Mouse (Mus musculus): ENCODE measurements at regions not wholly inside any gene's neighbourhood (a gene's known extent, or its start where the extent isn't known, plus 50 kb on each side); places are given as distances from the start of the nearest gene placed in this dataset.

DNA sequence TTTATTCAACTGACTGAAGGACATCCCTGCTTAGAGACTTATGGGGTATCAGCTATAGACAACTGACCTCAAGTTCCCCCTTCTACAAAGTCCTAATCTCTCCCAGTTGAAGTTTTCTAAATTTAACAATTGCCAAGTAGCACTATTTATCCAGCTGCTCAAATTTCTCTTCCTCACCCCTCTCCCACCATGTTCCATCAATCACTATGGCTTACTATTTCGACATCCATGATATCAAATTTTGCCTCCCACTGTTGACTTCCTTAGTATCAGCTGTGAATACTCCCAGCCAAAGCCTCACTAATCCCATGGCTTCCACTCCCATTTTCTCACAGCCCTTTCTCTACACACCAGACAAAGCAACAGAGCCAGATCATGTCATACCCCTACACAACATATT lies 170.7 kb upstream of the Fmr1 start:
- Histone ChIP-seq H3K27ac (ENCODE audit: low read length) (no peak overlapping the region), H3K36me3 (ENCODE audit: insufficient read depth, low read length) (no peaks in the 10 kb centered on the region), H3K4me2 (replicated peaks; ENCODE audit: low read depth, low read length) (no peak overlapping the region), H3K9ac (replicated peaks; ENCODE audit: low read depth) (no peak overlapping the region), H3K4me1 (ENCODE audit: insufficient read depth, low read depth, low read length) (no peaks in the 10 kb centered on the region), H3K9me3 (ENCODE audit: low read length) (no peaks in the 10 kb centered on the region), H3K4me3 (ENCODE audit: low read depth, low read length) (no peak overlapping the region), H3K27me3 (replicated peaks; ENCODE audit: insufficient read depth, low read length) (no peaks in the 10 kb centered on the region)
- WGBS = 35% methylated on average over 1 of the region's 1 CpGs
- TF ChIP-seq CTCF (IDR thresholded peaks at IDR 0.05) (no peak), EP300 (IDR thresholded peaks at IDR 0.05) (no peak)
- ATAC-seq (no peak), DNase-seq (ENCODE audit: low spot score) (no peak)

DNA sequence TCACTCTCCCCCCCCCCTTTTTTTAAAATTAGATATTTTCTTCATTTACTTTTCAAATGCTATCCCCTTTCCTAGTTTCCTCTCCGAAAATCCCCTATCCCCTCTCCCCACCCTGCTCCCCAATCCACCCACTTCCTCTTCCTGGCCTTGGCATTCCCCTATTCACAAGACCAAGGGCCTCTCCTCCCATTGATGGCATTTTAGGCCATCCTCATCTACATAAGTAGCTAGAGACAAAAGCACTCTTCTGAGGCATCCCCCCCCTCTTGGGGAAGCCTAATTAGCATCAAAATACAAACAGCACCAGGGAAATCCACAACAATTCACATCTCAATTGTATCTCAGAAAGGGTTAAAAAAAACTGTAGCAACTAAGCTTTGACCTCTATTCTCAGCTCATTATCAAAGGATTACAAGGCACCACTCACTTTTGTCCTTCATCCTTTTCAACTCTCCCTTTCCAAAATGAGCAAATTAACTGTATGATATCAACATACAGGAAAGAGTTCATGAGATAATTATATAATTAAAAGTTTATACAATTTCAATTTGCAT lies 166.1 kb upstream of the Fmr1 start:
- no peaks in the 10 kb centered on the region for H3K9me3 ChIP-seq (ENCODE audit: low read length)
- no peak for DNase-seq (ENCODE audit: low spot score)
- H3K4me3 ChIP-seq (ENCODE audit: low read depth, low read length) = no peak overlapping the region
- no peak overlapping the region for H3K4me2 ChIP-seq (replicated peaks; ENCODE audit: low read depth, low read length)
- no peaks in the 10 kb centered on the region for H3K4me1 ChIP-seq (ENCODE audit: insufficient read depth, low read depth, low read length)
- no peak for ATAC-seq
- H3K27ac ChIP-seq (ENCODE audit: low read length) = no peak overlapping the region
- WGBS = 35% methylated on average over 1 of the region's 1 CpGs
- H3K36me3 ChIP-seq (ENCODE audit: insufficient read depth, low read length) = no peaks in the 10 kb centered on the region
- TF ChIP-seq CTCF (IDR thresholded peaks at IDR 0.05) (no peak), EP300 (IDR thresholded peaks at IDR 0.05) (no peak)
- no peak overlapping the region for H3K9ac ChIP-seq (replicated peaks; ENCODE audit: low read depth)
- no peaks in the 10 kb centered on the region for H3K27me3 ChIP-seq (replicated peaks; ENCODE audit: insufficient read depth, low read length)

DNA sequence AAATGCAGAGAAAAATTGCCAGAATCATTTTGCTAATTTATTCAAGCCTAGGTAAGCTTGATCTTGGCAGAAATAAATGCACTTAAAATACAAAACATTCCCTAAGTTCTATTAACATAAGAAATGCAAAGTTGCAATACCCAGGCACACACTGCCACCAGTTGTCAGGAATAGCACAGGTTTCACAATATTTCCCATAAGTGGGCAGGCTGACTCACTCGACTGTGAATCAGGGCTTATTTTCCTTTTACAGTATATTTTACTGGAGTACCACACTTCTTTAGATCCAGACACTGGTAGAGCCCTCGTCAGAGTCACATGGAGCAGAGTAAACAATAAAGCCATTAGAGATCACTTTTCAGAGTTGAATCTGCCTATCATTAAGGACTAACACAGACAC lies 131.8 kb upstream of the Fmr1 start:
- ATAC-seq = no peak
- no peaks in the 10 kb centered on the region for H3K9me3 ChIP-seq (ENCODE audit: low read length)
- H3K4me2 ChIP-seq (replicated peaks; ENCODE audit: low read depth, low read length) = no peak overlapping the region
- H3K27ac ChIP-seq (ENCODE audit: low read length) = no peak overlapping the region
- H3K4me1 ChIP-seq (ENCODE audit: insufficient read depth, low read depth, low read length) = no peaks in the 10 kb centered on the region
- TF ChIP-seq EP300 (IDR thresholded peaks at IDR 0.05) (no peak), CTCF (IDR thresholded peaks at IDR 0.05) (no peak)
- no peak overlapping the region for H3K4me3 ChIP-seq (ENCODE audit: low read depth, low read length)
- no peak overlapping the region for H3K9ac ChIP-seq (replicated peaks; ENCODE audit: low read depth)
- peak; percentile 5 for DNase-seq (ENCODE audit: low spot score)
- H3K27me3 ChIP-seq (replicated peaks; ENCODE audit: insufficient read depth, low read length) = no peaks in the 10 kb centered on the region
- WGBS = 38% methylated on average over 2 of the region's 2 CpGs
- H3K36me3 ChIP-seq (ENCODE audit: insufficient read depth, low read length) = no peaks in the 10 kb centered on the region

DNA sequence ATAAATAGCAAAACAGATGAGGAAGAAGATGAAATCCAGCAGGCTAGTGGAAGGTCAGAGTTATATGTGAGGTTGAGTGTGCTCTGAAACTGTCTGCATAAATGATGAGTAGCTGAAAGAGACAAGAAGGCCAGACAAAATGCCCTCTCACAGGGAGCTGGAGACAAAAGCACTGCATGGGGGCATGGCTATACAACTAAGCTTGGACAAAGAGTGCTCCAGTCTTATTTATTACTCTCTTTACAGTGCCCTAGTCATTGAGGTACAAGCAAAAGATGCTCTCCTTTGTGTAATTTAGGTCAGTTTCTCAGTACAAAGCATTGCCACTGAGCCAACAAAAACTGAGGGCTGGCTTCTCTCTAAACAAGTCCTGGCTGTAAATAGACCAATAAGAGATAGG lies 124.3 kb upstream of the Fmr1 start:
- no peak for TF ChIP-seq EP300 (IDR thresholded peaks at IDR 0.05)
- TF ChIP-seq CTCF (IDR thresholded peaks at IDR 0.05) = no peak
- H3K36me3 ChIP-seq (ENCODE audit: insufficient read depth, low read length) = no peaks in the 10 kb centered on the region
- H3K9ac ChIP-seq (replicated peaks; ENCODE audit: low read depth) = no peak overlapping the region
- no peaks in the 10 kb centered on the region for H3K27me3 ChIP-seq (replicated peaks; ENCODE audit: insufficient read depth, low read length)
- ATAC-seq = no peak
- H3K4me2 ChIP-seq (replicated peaks; ENCODE audit: low read depth, low read length) = no peak overlapping the region
- H3K27ac ChIP-seq (ENCODE audit: low read length) = no peak overlapping the region
- DNase-seq (ENCODE audit: low spot score) = no peak
- H3K4me1 ChIP-seq (ENCODE audit: insufficient read depth, low read depth, low read length) = no peaks in the 10 kb centered on the region
- H3K4me3 ChIP-seq (ENCODE audit: low read depth, low read length) = no peak overlapping the region
- no peaks in the 10 kb centered on the region for H3K9me3 ChIP-seq (ENCODE audit: low read length)

DNA sequence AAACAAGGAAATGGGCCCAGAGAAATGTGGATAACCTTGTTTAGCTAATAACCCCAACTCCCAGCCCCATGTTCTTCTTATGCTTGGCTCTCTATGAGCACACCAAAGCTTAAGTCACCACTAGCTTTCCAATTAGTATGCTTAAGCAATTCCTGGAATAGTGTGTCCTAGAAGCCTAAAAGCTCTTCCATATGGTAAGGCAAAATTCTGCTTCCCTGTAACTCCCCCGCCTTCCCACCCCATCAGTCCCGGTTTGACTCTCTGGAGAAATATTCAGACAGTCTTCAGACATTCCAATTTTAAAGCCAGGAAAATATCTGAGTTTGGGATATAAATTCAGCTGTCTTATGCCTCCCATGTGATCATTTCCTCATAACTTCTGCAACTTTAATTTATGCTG lies 120.6 kb upstream of the Fmr1 start:
- ATAC-seq (no peak), DNase-seq (ENCODE audit: low spot score) (no peak)
- no peaks in the 10 kb centered on the region for H3K9me3 ChIP-seq (ENCODE audit: low read length)
- no peaks in the 10 kb centered on the region for H3K27me3 ChIP-seq (replicated peaks; ENCODE audit: insufficient read depth, low read length)
- no peak overlapping the region for H3K4me2 ChIP-seq (replicated peaks; ENCODE audit: low read depth, low read length)
- H3K4me1 ChIP-seq (ENCODE audit: insufficient read depth, low read depth, low read length) = no peaks in the 10 kb centered on the region
- WGBS = 75% methylated on average over 2 of the region's 2 CpGs
- H3K4me3 ChIP-seq (ENCODE audit: low read depth, low read length) = no peak overlapping the region
- no peak overlapping the region for H3K27ac ChIP-seq (ENCODE audit: low read length)
- H3K9ac ChIP-seq (replicated peaks; ENCODE audit: low read depth) = no peak overlapping the region
- no peak for TF ChIP-seq CTCF (IDR thresholded peaks at IDR 0.05)
- TF ChIP-seq EP300 (IDR thresholded peaks at IDR 0.05) = no peak
- no peaks in the 10 kb centered on the region for H3K36me3 ChIP-seq (ENCODE audit: insufficient read depth, low read length)

DNA sequence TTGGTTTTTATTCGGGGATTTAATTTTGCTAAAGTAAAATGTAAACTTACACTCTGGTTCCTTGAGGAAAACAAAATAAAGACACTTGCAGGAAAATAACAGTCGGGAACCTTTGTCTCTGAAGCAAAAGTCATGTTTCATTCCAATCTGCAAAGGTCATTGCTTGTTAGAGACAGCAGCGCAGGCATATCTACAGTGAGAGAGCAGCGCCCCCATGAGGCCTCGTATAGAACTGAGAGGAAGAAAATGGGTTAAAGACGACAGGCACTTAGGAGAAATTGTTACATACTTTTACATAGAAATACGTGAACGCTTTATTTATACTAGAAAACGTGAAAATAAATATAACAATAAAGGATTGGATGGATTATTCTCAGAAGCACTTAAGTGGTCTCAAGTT lies 93.1 kb upstream of the Fmr1 start:
- DNase-seq (ENCODE audit: low spot score) (peak; percentile 37), ATAC-seq (no peak)
- WGBS = 20% methylated on average over 9 of the region's 9 CpGs
- Histone ChIP-seq H3K4me1 (ENCODE audit: insufficient read depth, low read depth, low read length) (no peaks in the 10 kb centered on the region), H3K9ac (replicated peaks; ENCODE audit: low read depth) (no peak overlapping the region), H3K36me3 (ENCODE audit: insufficient read depth, low read length) (no peaks in the 10 kb centered on the region), H3K4me3 (ENCODE audit: low read depth, low read length) (no peak overlapping the region), H3K27ac (ENCODE audit: low read length) (no peak overlapping the region), H3K27me3 (replicated peaks; ENCODE audit: insufficient read depth, low read length) (no peaks in the 10 kb centered on the region), H3K4me2 (replicated peaks; ENCODE audit: low read depth, low read length) (no peak overlapping the region), H3K9me3 (ENCODE audit: low read length) (no peaks in the 10 kb centered on the region)
- TF ChIP-seq EP300 (IDR thresholded peaks at IDR 0.05) = no peak
- TF ChIP-seq CTCF (IDR thresholded peaks at IDR 0.05) = peak; percentile 49

DNA sequence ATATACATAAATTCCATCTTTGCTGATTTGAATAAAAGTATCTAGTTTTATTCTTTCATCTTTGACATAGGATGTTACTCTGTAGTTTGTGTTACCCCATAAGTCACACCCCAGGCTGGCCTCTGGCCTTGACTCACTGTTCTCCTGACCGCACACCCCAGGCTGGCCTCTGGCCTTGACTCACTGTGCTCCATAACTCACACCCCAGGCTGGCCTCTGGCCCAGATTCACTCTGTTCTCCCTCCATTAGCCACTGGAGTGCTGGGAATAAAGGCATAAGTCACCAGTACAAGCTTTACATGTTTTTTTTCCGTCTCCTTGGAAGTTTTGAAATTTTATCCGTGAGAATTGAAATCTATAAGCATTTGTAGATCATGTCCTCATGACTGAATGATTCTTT lies 56.2 kb upstream of the Fmr1 start:
- Histone ChIP-seq H3K9me3 (ENCODE audit: low read length) (no peaks in the 10 kb centered on the region), H3K27ac (ENCODE audit: low read length) (no peak overlapping the region), H3K4me2 (replicated peaks; ENCODE audit: low read depth, low read length) (no peak overlapping the region), H3K36me3 (ENCODE audit: insufficient read depth, low read length) (no peaks in the 10 kb centered on the region), H3K4me3 (ENCODE audit: low read depth, low read length) (no peak overlapping the region), H3K27me3 (replicated peaks; ENCODE audit: insufficient read depth, low read length) (no peaks in the 10 kb centered on the region), H3K9ac (replicated peaks; ENCODE audit: low read depth) (no peak overlapping the region), H3K4me1 (ENCODE audit: insufficient read depth, low read depth, low read length) (no peaks in the 10 kb centered on the region)
- 63% methylated on average over 3 of the region's 3 CpGs for WGBS
- TF ChIP-seq EP300 (IDR thresholded peaks at IDR 0.05) (no peak), CTCF (IDR thresholded peaks at IDR 0.05) (no peak)
- ATAC-seq (no peak), DNase-seq (ENCODE audit: low spot score) (no peak)

Measured in lung, postnatal 0 days (tissue).